Mouse (Mus musculus): ENCODE data around the gene Prss48. TPM values are rescaled to one million over a fixed set of nuclear protein-coding genes. Genes with fewer than 3 reads are reported as not detected.

Gene Prss48
- total and polyA plus RNA-seq, 2 experiments from 2014 or later, result not detected

GRCm38 (mm10) chr3:86004751-86005150 lies 2.5 kb upstream of the Prss48 start:
- no peak for DNase-seq
- Histone ChIP-seq H3K4me2 (ENCODE audit: low read depth) (no peak overlapping the region), H3K4me1 (ENCODE audit: insufficient read depth) (no peaks in the 10 kb centered on the region), H3K9ac (no peak overlapping the region), H3K36me3 (ENCODE audit: insufficient read depth) (no peaks in the 10 kb centered on the region), H3K27ac (ENCODE audit: low read depth, low read length) (no peak overlapping the region), H3K9me3 (ENCODE audit: low read length) (no peaks in the 10 kb centered on the region), H3K27me3 (ENCODE audit: insufficient read depth, low read length) (no peaks in the 10 kb centered on the region), H3K4me3 (ENCODE audit: low read depth, low read length) (no peak overlapping the region)
- TF ChIP-seq CTCF (IDR thresholded peaks at IDR 0.05; ENCODE audit: low read depth), result no peak
- ATAC-seq, result no peak
- WGBS, result 86% methylated on average over 10 of the region's 10 CpGs

GRCm38 (mm10) chr3:86002940-86003339 lies 649 bp upstream of the Prss48 start:
- H3K27me3 ChIP-seq (ENCODE audit: insufficient read depth, low read length), result no peaks in the 10 kb centered on the region
- no peak for TF ChIP-seq CTCF (IDR thresholded peaks at IDR 0.05; ENCODE audit: low read depth)
- no peak for ATAC-seq
- DNase-seq, result no peak
- no peaks in the 10 kb centered on the region for H3K4me1 ChIP-seq (ENCODE audit: insufficient read depth)
- no peak overlapping the region for H3K4me3 ChIP-seq (ENCODE audit: low read depth, low read length)
- no peak overlapping the region for H3K9ac ChIP-seq
- no peak overlapping the region for H3K27ac ChIP-seq (ENCODE audit: low read depth, low read length)
- no peaks in the 10 kb centered on the region for H3K9me3 ChIP-seq (ENCODE audit: low read length)
- H3K36me3 ChIP-seq (ENCODE audit: insufficient read depth), result no peaks in the 10 kb centered on the region
- no peak overlapping the region for H3K4me2 ChIP-seq (ENCODE audit: low read depth)
- WGBS, result 89% methylated on average over 5 of the region's 5 CpGs

- H3K27ac ChIP-seq (ENCODE audit: low read depth, low read length), result no peak overlapping the region
- ATAC-seq, result no peak
- no peak for TF ChIP-seq CTCF (IDR thresholded peaks at IDR 0.05; ENCODE audit: low read depth)
- H3K4me1 ChIP-seq (ENCODE audit: insufficient read depth), result no peaks in the 10 kb centered on the region
- H3K4me3 ChIP-seq (ENCODE audit: low read depth, low read length), result no peak overlapping the region
- no peak for DNase-seq
- H3K4me2 ChIP-seq (ENCODE audit: low read depth), result no peak overlapping the region
- no peaks in the 10 kb centered on the region for H3K36me3 ChIP-seq (ENCODE audit: insufficient read depth)
- H3K9ac ChIP-seq, result no peak overlapping the region
- WGBS, result 93% methylated on average over 3 of the region's 3 CpGs
- no peaks in the 10 kb centered on the region for H3K9me3 ChIP-seq (ENCODE audit: low read length)
- H3K27me3 ChIP-seq (ENCODE audit: insufficient read depth, low read length), result no peaks in the 10 kb centered on the region
These were observed 1.0 kb downstream of the Prss48 start for GRCm38 (mm10) chr3:86001271-86001670.

- H3K4me2 ChIP-seq (ENCODE audit: low read depth), result no peak overlapping the region
- no peaks in the 10 kb centered on the region for H3K36me3 ChIP-seq (ENCODE audit: insufficient read depth)
- ATAC-seq (no peak), DNase-seq (no peak)
- no peak for TF ChIP-seq CTCF (IDR thresholded peaks at IDR 0.05; ENCODE audit: low read depth)
- no peak overlapping the region for H3K27ac ChIP-seq (ENCODE audit: low read depth, low read length)
- no peak overlapping the region for H3K4me3 ChIP-seq (ENCODE audit: low read depth, low read length)
- no peak overlapping the region for H3K9ac ChIP-seq
- H3K9me3 ChIP-seq (ENCODE audit: low read length), result no peaks in the 10 kb centered on the region
- no peaks in the 10 kb centered on the region for H3K4me1 ChIP-seq (ENCODE audit: insufficient read depth)
- WGBS, result 80% methylated on average over 4 of the region's 4 CpGs
- H3K27me3 ChIP-seq (ENCODE audit: insufficient read depth, low read length), result no peaks in the 10 kb centered on the region
These were observed 7.6 kb downstream of the Prss48 start for GRCm38 (mm10) chr3:85994645-85995044.

- Histone ChIP-seq H3K9me3 (ENCODE audit: low read length) (no peaks in the 10 kb centered on the region), H3K27ac (ENCODE audit: low read depth, low read length) (no peak overlapping the region), H3K27me3 (ENCODE audit: insufficient read depth, low read length) (no peaks in the 10 kb centered on the region), H3K4me2 (ENCODE audit: low read depth) (no peak overlapping the region), H3K4me1 (ENCODE audit: insufficient read depth) (no peaks in the 10 kb centered on the region), H3K36me3 (ENCODE audit: insufficient read depth) (no peaks in the 10 kb centered on the region), H3K4me3 (ENCODE audit: low read depth, low read length) (no peak overlapping the region), H3K9ac (no peak overlapping the region)
- no peak for TF ChIP-seq CTCF (IDR thresholded peaks at IDR 0.05; ENCODE audit: low read depth)
- DNase-seq, result no peak
- 83% methylated on average over 11 of the region's 11 CpGs for WGBS
- no peak for ATAC-seq
These were observed 8.5 kb downstream of the Prss48 start for GRCm38 (mm10) chr3:85993744-85994143.

GRCm38 (mm10) chr3:85991802-85992156 lies 10.5 kb downstream of the Prss48 start:
- no peaks in the 10 kb centered on the region for H3K27me3 ChIP-seq (ENCODE audit: insufficient read depth, low read length)
- no peaks in the 10 kb centered on the region for H3K9me3 ChIP-seq (ENCODE audit: low read length)
- H3K27ac ChIP-seq (ENCODE audit: low read depth, low read length), result no peak overlapping the region
- no peak overlapping the region for H3K9ac ChIP-seq
- no peak overlapping the region for H3K4me3 ChIP-seq (ENCODE audit: low read depth, low read length)
- no peak for ATAC-seq
- DNase-seq, result no peak
- no peak overlapping the region for H3K4me2 ChIP-seq (ENCODE audit: low read depth)
- WGBS, result 70% methylated on average over 5 of the region's 5 CpGs
- H3K36me3 ChIP-seq (ENCODE audit: insufficient read depth), result no peaks in the 10 kb centered on the region
- TF ChIP-seq CTCF (IDR thresholded peaks at IDR 0.05; ENCODE audit: low read depth), result no peak
- no peaks in the 10 kb centered on the region for H3K4me1 ChIP-seq (ENCODE audit: insufficient read depth)

GRCm38 (mm10) chr3:85991140-85991801 lies 11.0 kb downstream of the Prss48 start:
- DNase-seq (no peak), ATAC-seq (no peak)
- H3K27ac ChIP-seq (ENCODE audit: low read depth, low read length), result no peak overlapping the region
- no peak overlapping the region for H3K9ac ChIP-seq
- 69% methylated on average over 6 of the region's 6 CpGs for WGBS
- no peaks in the 10 kb centered on the region for H3K4me1 ChIP-seq (ENCODE audit: insufficient read depth)
- H3K4me3 ChIP-seq (ENCODE audit: low read depth, low read length), result no peak overlapping the region
- no peaks in the 10 kb centered on the region for H3K36me3 ChIP-seq (ENCODE audit: insufficient read depth)
- H3K27me3 ChIP-seq (ENCODE audit: insufficient read depth, low read length), result no peaks in the 10 kb centered on the region
- TF ChIP-seq CTCF (IDR thresholded peaks at IDR 0.05; ENCODE audit: low read depth), result no peak
- no peaks in the 10 kb centered on the region for H3K9me3 ChIP-seq (ENCODE audit: low read length)
- no peak overlapping the region for H3K4me2 ChIP-seq (ENCODE audit: low read depth)

Measured in forebrain, postnatal 0 days (tissue).